Mouse (Mus musculus) embryonic facial prominence, embryonic 13.5 days (tissue): ENCODE data around the gene Gpc6. TPM values are rescaled to one million over a fixed set of nuclear protein-coding genes. Genes with fewer than 3 reads are reported as not detected.

Experiments used
- ATAC-seq: fragments of 200-750 bp; cut with Nextera tagmentation; 2 replicates; pipeline ENCODE4 v1.8.0; 2017; ENCODE audit warnings: low read depth; ENCODE audit not compliant: insufficient number of reproducible peaks, insufficient read depth, low FRiP score, low TSS enrichment
- H3K27ac ChIP-seq: fragments of 300-500 bp; sonication (generic); 2 replicates; pipeline ENCODE4 v1.5.1; 2015; ENCODE audit warnings: moderate library complexity, mild to moderate bottlenecking, inconsistent platforms
- H3K27me3 ChIP-seq: fragments of 300-500 bp; sonication (generic); 2 replicates; pipeline ENCODE4 v1.6.1; 2015; ENCODE audit warnings: mild to moderate bottlenecking, inconsistent platforms
- H3K36me3 ChIP-seq: fragments of 300-500 bp; sonication (generic); 2 replicates; pipeline ENCODE4 v1.6.1; 2015; ENCODE audit warnings: mild to moderate bottlenecking, inconsistent platforms
- H3K4me1 ChIP-seq: fragments of 300-500 bp; sonication (generic); 2 replicates; pipeline ENCODE4 v1.6.1; 2015; ENCODE audit warnings: inconsistent platforms
- H3K4me2 ChIP-seq: fragments of 300-500 bp; sonication (generic); 2 replicates; pipeline ENCODE4 v1.6.1; 2015; ENCODE audit warnings: moderate library complexity, mild to moderate bottlenecking, inconsistent platforms
- H3K4me3 ChIP-seq: fragments of 300-500 bp; sonication (generic); 2 replicates; pipeline ENCODE4 v1.5.1; 2015; ENCODE audit warnings: mild to moderate bottlenecking, inconsistent platforms
- H3K9ac ChIP-seq: fragments of 300-500 bp; sonication (generic); 2 replicates; pipeline ENCODE4 v1.6.1; 2015; ENCODE audit warnings: mild to moderate bottlenecking, inconsistent platforms
- H3K9me3 ChIP-seq: fragments of 300-500 bp; sonication (generic); 2 replicates; pipeline ENCODE4 v1.6.1; 2016; ENCODE audit warnings: inconsistent platforms
- WGBS: fragments of 180-500 bp; shearing (Covaris S2); methylation state at CpG from one replicate; pipeline ENCODE4 v1.1.7; 2015; ENCODE audit warnings: mixed read lengths; 5-methylcytosine and 5-hydroxymethylcytosine counted together
- polyA plus RNA-seq: library from polyadenylated mRNA; unstranded; fragments of >200 nt; fragmentation: Nextera tagmentation; extraction: Ambion mirVana; gene quantifications from 2 replicates; pipeline ENCODE4 v1.2.1, GENCODE M21; 2015

Gene Gpc6
- 57.2 and 57.7 TPM in 2 replicates for polyA plus RNA-seq

- H3K36me3 ChIP-seq = no peaks in the 10 kb centered on the region
- H3K4me2 ChIP-seq = peak within 1 kb of the TSS; percentile 74
- peaks cover 22% of the 10 kb centered on the region for H3K4me1 ChIP-seq
- ATAC-seq = peak; percentile 72
- under 1% methylated on average over 38 of the region's 38 CpGs for WGBS
- peak within 1 kb of the TSS; percentile 86 for H3K4me3 ChIP-seq
- no peaks in the 10 kb centered on the region for H3K9me3 ChIP-seq
- H3K27ac ChIP-seq = peak within 1 kb of the TSS; percentile 98
- peak within 1 kb of the TSS; percentile 96 for H3K9ac ChIP-seq
- H3K27me3 ChIP-seq = no peaks in the 10 kb centered on the region
Observed at GRCm38 (mm10) chr14:116924876-116925601, at the start of gene Gpc6. Gpc6 (plus strand) TSS chr14:116925315.

- H3K27ac ChIP-seq = no peak overlapping the region
- ATAC-seq = no peak
- no peaks in the 10 kb centered on the region for H3K9me3 ChIP-seq
Observed at GRCm38 (mm10) chr14:116882480-116883044, 42.6 kb upstream of the Gpc6 start.

GRCm38 (mm10) chr14:116894316-116894715, 30.8 kb upstream of the Gpc6 start:
- Histone ChIP-seq H3K9ac (no peak overlapping the region), H3K4me1 (no peaks in the 10 kb centered on the region), H3K4me3 (no peak overlapping the region), H3K36me3 (no peaks in the 10 kb centered on the region), H3K27ac (no peak overlapping the region), H3K9me3 (no peaks in the 10 kb centered on the region), H3K4me2 (no peak overlapping the region), H3K27me3 (no peaks in the 10 kb centered on the region)
- WGBS = 74% methylated on average over 3 of the region's 3 CpGs
- no peak for ATAC-seq

More at GRCm38 (mm10) chr14:116882480-116883044, 42.6 kb upstream of the Gpc6 start:
- Histone ChIP-seq H3K9ac (no peak overlapping the region), H3K4me1 (no peaks in the 10 kb centered on the region), H3K27me3 (no peaks in the 10 kb centered on the region), H3K4me2 (no peak overlapping the region), H3K4me3 (no peak overlapping the region), H3K36me3 (no peaks in the 10 kb centered on the region)
- 63% methylated on average over 7 of the region's 7 CpGs for WGBS

GRCm38 (mm10) chr14:116897971-116898370, 27.1 kb upstream of the Gpc6 start:
- Histone ChIP-seq H3K27me3 (no peaks in the 10 kb centered on the region), H3K36me3 (no peaks in the 10 kb centered on the region), H3K27ac (no peak overlapping the region), H3K4me2 (no peak overlapping the region), H3K9ac (no peak overlapping the region), H3K9me3 (no peaks in the 10 kb centered on the region), H3K4me1 (no peaks in the 10 kb centered on the region), H3K4me3 (no peak overlapping the region)
- WGBS = 37% methylated on average over 1 of the region's 1 CpGs
- no peak for ATAC-seq

GRCm38 (mm10) chr14:116911768-116912167, 13.3 kb upstream of the Gpc6 start:
- WGBS = 84% methylated on average over 1 of the region's 1 CpGs
- no peak overlapping the region for H3K4me3 ChIP-seq
- H3K27ac ChIP-seq = no peak overlapping the region
- no peak overlapping the region for H3K9ac ChIP-seq
- no peaks in the 10 kb centered on the region for H3K9me3 ChIP-seq
- ATAC-seq = no peak
- H3K4me2 ChIP-seq = no peak overlapping the region
- no peaks in the 10 kb centered on the region for H3K27me3 ChIP-seq
- no peaks in the 10 kb centered on the region for H3K36me3 ChIP-seq
- peaks cover under 1% of the 10 kb centered on the region; the same call in 1 of the 2 replicates for H3K4me1 ChIP-seq

GRCm38 (mm10) chr14:116916874-116917273, 8.2 kb upstream of the Gpc6 start:
- 0 out of 2 replicates have a peak overlapping the region, but pooled peaks have one; percentile 2 for H3K27ac ChIP-seq
- H3K4me3 ChIP-seq = no peak overlapping the region
- H3K27me3 ChIP-seq = no peaks in the 10 kb centered on the region
- no peak overlapping the region for H3K9ac ChIP-seq
- no peak for ATAC-seq
- WGBS = 27% methylated on average over 6 of the region's 6 CpGs
- H3K4me1 ChIP-seq = peaks cover 5% of the 10 kb centered on the region; the same call in 1 of the 2 replicates
- H3K4me2 ChIP-seq = peak overlapping the region; percentile 39
- no peaks in the 10 kb centered on the region for H3K36me3 ChIP-seq
- no peaks in the 10 kb centered on the region for H3K9me3 ChIP-seq

- Histone ChIP-seq H3K4me2 (peak overlapping the region; percentile 74), H3K27ac (0 out of 2 replicates have a peak overlapping the region, but pooled peaks have one; percentile 34), H3K36me3 (no peaks in the 10 kb centered on the region), H3K9ac (no peak overlapping the region), H3K27me3 (no peaks in the 10 kb centered on the region), H3K9me3 (no peaks in the 10 kb centered on the region), H3K4me1 (peaks cover 22% of the 10 kb centered on the region), H3K4me3 (0 out of 2 replicates have a peak overlapping the region, but pooled peaks have one; percentile 86)
- WGBS = 29% methylated on average over 2 of the region's 2 CpGs
- ATAC-seq = no peak
Observed at GRCm38 (mm10) chr14:116924266-116924665, 849 bp upstream of the Gpc6 start.

GRCm38 (mm10) chr14:116925691-116926403, 732 bp downstream of the Gpc6 start:
- peak; percentile 56 for ATAC-seq
- Histone ChIP-seq H3K4me3 (peak overlapping the region; percentile 86), H3K27me3 (no peaks in the 10 kb centered on the region), H3K4me2 (peak overlapping the region; percentile 74), H3K9ac (peak overlapping the region; percentile 96), H3K27ac (peak overlapping the region; percentile 98), H3K9me3 (no peaks in the 10 kb centered on the region), H3K4me1 (peaks cover 22% of the 10 kb centered on the region), H3K36me3 (no peaks in the 10 kb centered on the region)
- under 1% methylated on average over 58 of the region's 58 CpGs for WGBS

GRCm38 (mm10) chr14:116926404-116927171, 1.5 kb downstream of the Gpc6 start:
- no peaks in the 10 kb centered on the region for H3K27me3 ChIP-seq
- H3K9ac ChIP-seq = peak overlapping the region; percentile 96
- peak; percentile 74 for ATAC-seq
- H3K36me3 ChIP-seq = no peaks in the 10 kb centered on the region
- under 1% methylated on average over 52 of the region's 52 CpGs for WGBS
- peak overlapping the region; percentile 98 for H3K27ac ChIP-seq
- peaks cover 22% of the 10 kb centered on the region for H3K4me1 ChIP-seq
- no peaks in the 10 kb centered on the region for H3K9me3 ChIP-seq
- H3K4me2 ChIP-seq = peak overlapping the region; percentile 74
- peak overlapping the region; percentile 86 for H3K4me3 ChIP-seq

- H3K4me3 ChIP-seq = peak overlapping the region; percentile 86
- H3K9ac ChIP-seq = peak overlapping the region; percentile 96
- peaks cover 22% of the 10 kb centered on the region for H3K4me1 ChIP-seq
- peak overlapping the region; percentile 74 for H3K4me2 ChIP-seq
- H3K36me3 ChIP-seq = no peaks in the 10 kb centered on the region
- H3K27ac ChIP-seq = peak overlapping the region; percentile 98
- H3K27me3 ChIP-seq = no peaks in the 10 kb centered on the region
- ATAC-seq = no peak
- H3K9me3 ChIP-seq = no peaks in the 10 kb centered on the region
- WGBS = 2% methylated on average over 21 of the region's 21 CpGs
Observed at GRCm38 (mm10) chr14:116927341-116928315, 2.5 kb downstream of the Gpc6 start.
